ENCODE assay signal across 9 mouse cellular contexts in genomic region chr11:120316690-120317254, GRCm38 (mm10). TPM values are rescaled to one million over a fixed set of nuclear protein-coding genes. Genes with fewer than 3 reads are reported as not detected.
DNase-seq lines count a peak whose midpoint lies in the region; ATAC-seq and TF ChIP-seq lines count a peak whose summit lies in the region.
"Had no signal": no experiment of that assay in that cellular context is flagged by ENCODE, and none has a peak within 500 bp of the region (broad histone marks: within the 10 kb centered on the region; RNA-seq: fewer than 3 reads in every experiment).

No protein-coding gene starts in this region.

- no peak for TF ChIP-seq POLR2A in limb, embryonic 14.5 days (IDR thresholded peaks at IDR 0.05; ENCODE audit: borderline replicate concordance, extremely low read depth, insufficient read depth, insufficient read length)

- H3K4me2 ChIP-seq in hindbrain, embryonic 11.5 days (replicated peaks; ENCODE audit: low read depth, low read length), result peak overlapping the region; percentile 98
- peak overlapping the region; percentile 86 for H3K4me2 ChIP-seq in limb, embryonic 14.5 days (replicated peaks; ENCODE audit: low read depth, low read length, severe bottlenecking)
- H3K4me2 ChIP-seq in midbrain, embryonic 13.5 days (replicated peaks), result peak overlapping the region; percentile 89

- H3K4me3 ChIP-seq in brown adipose tissue, adult 24 weeks (ENCODE audit: insufficient read depth, low read depth, low read length), result peak overlapping the region; percentile 69
- peak overlapping the region; percentile 49 for H3K4me3 ChIP-seq in hindbrain, embryonic 11.5 days (ENCODE audit: low read depth, low read length)
- H3K4me3 ChIP-seq in limb, embryonic 14.5 days (replicated peaks; ENCODE audit: low read length), result peak overlapping the region; percentile 46
- H3K4me3 ChIP-seq in midbrain, embryonic 13.5 days (replicated peaks), result peak overlapping the region; percentile 52

- WGBS in hindbrain, embryonic 11.5 days, result 29% methylated on average over 13 of the region's 13 CpGs
- 22% methylated on average over 13 of the region's 13 CpGs for WGBS in limb, embryonic 14.5 days
- WGBS in midbrain, embryonic 13.5 days, result 34% methylated on average over 13 of the region's 13 CpGs

- ATAC-seq in hindbrain, embryonic 11.5 days (ENCODE audit: low FRiP score), result no peak
- ATAC-seq in limb, embryonic 14.5 days (ENCODE audit: low FRiP score, low read depth), result peak; percentile 13; the same call in 1 of the 2 replicates
- peak; percentile 9 for ATAC-seq in midbrain, embryonic 13.5 days
- no peak for ATAC-seq in activated CD4-positive, CD25-positive, alpha-beta regulatory T cell, adult 4 months

- H3K9ac ChIP-seq in hindbrain, embryonic 11.5 days (ENCODE audit: low read depth, low read length), result peak overlapping the region; percentile 91
- peak overlapping the region; percentile 71 for H3K9ac ChIP-seq in limb, embryonic 14.5 days (ENCODE audit: low read depth, low read length, severe bottlenecking)
- peak overlapping the region; percentile 86 for H3K9ac ChIP-seq in midbrain, embryonic 13.5 days (replicated peaks)

- peak; percentile 45 for DNase-seq in embryo, embryonic 10 days (ENCODE audit: low spot score)
- DNase-seq in embryo, embryonic 11 days, result no peak
- DNase-seq in hindbrain, embryonic 11.5 days (ENCODE audit: low spot score), result peak; percentile 12
- no peak for DNase-seq in limb, embryonic 14.5 days (ENCODE audit: low spot score)
- DNase-seq in layer of hippocampus, postnatal 14 days (ENCODE audit: low spot score in 2 of 2), result no peak

- H3K27ac ChIP-seq in brown adipose tissue, adult 24 weeks (replicated peaks; ENCODE audit: low read depth, low read length), result no peak overlapping the region; the same call in 1 of the 2 replicates
- peak overlapping the region; percentile 97 for H3K27ac ChIP-seq in hindbrain, embryonic 11.5 days (ENCODE audit: low read depth, low read length)
- H3K27ac ChIP-seq in limb, embryonic 14.5 days (replicated peaks; ENCODE audit: low read depth, low read length), result peak overlapping the region; percentile 93
- peak overlapping the region; percentile 99 for H3K27ac ChIP-seq in midbrain, embryonic 13.5 days

- H3K27me3 ChIP-seq in hindbrain, embryonic 11.5 days (ENCODE audit: control insufficient read depth, insufficient read depth, low read length), result no peaks in the 10 kb centered on the region
- no peaks in the 10 kb centered on the region for H3K27me3 ChIP-seq in limb, embryonic 14.5 days (ENCODE audit: control insufficient read depth, insufficient read depth, low read length)
- no peaks in the 10 kb centered on the region for H3K27me3 ChIP-seq in midbrain, embryonic 13.5 days

- H3K36me3 ChIP-seq in hindbrain, embryonic 11.5 days (ENCODE audit: control insufficient read depth, insufficient read depth, low read length), result no peaks in the 10 kb centered on the region
- H3K36me3 ChIP-seq in limb, embryonic 14.5 days (ENCODE audit: control insufficient read depth, insufficient read depth, low read length), result no peaks in the 10 kb centered on the region
- H3K36me3 ChIP-seq in midbrain, embryonic 13.5 days, result no peaks in the 10 kb centered on the region

- no peaks in the 10 kb centered on the region for H3K4me1 ChIP-seq in brown adipose tissue, adult 24 weeks (ENCODE audit: control insufficient read depth, insufficient read depth, insufficient read length, low read length)
- peaks cover 13% of the 10 kb centered on the region for H3K4me1 ChIP-seq in hindbrain, embryonic 11.5 days (replicated peaks; ENCODE audit: control insufficient read depth, insufficient read depth, low read length)
- peaks cover 13% of the 10 kb centered on the region for H3K4me1 ChIP-seq in limb, embryonic 14.5 days (ENCODE audit: control insufficient read depth, insufficient read depth, low read length)
- H3K4me1 ChIP-seq in midbrain, embryonic 13.5 days (replicated peaks), result peaks cover 35% of the 10 kb centered on the region

- H3K9me3 ChIP-seq in hindbrain, embryonic 11.5 days (ENCODE audit: control insufficient read depth, low read length), result no peaks in the 10 kb centered on the region
- no peaks in the 10 kb centered on the region for H3K9me3 ChIP-seq in limb, embryonic 14.5 days (ENCODE audit: control insufficient read depth, low read length)
- H3K9me3 ChIP-seq in midbrain, embryonic 13.5 days, result no peaks in the 10 kb centered on the region

RNA-seq across cellular contexts. Expression of gene Actg1, which starts 31.6 kb away (rescaled TPM):
- 325 and 418 TPM in 2 replicates for polyA plus RNA-seq in brown adipose tissue, adult 24 weeks (2012; ENCODE audit: insufficient read depth, insufficient read length, missing spikeins)
- polyA plus RNA-seq in hindbrain, embryonic 11.5 days (2014; fragmentation: Nextera tagmentation; extraction: Ambion mirVana), result 3,592 and 3,665 TPM in 2 replicates
- polyA plus RNA-seq in limb, embryonic 14.5 days (2012; rRNA removed), result 1,359 and 1,631 TPM in 2 replicates
- polyA plus RNA-seq in limb, embryonic 14.5 days (2014; fragmentation: Nextera tagmentation; extraction: Ambion mirVana), result 2,223 and 2,513 TPM in 2 replicates
- 3,928 and 4,113 TPM in 2 replicates for polyA plus RNA-seq in midbrain, embryonic 13.5 days (2015; fragmentation: Nextera tagmentation; extraction: Ambion mirVana)
- polyA plus RNA-seq in activated CD4-positive, CD25-positive, alpha-beta regulatory T cell, adult 4 months (2017; shearing (Covaris generic)), result 1,000 to 10,000 TPM; 2,904 to 3,852 TPM
- 1,000 to 10,000 TPM; 1,835 to 1,925 TPM for total RNA-seq in layer of hippocampus, postnatal 14 days (2021)

RNA-seq across cellular contexts. Expression of gene Fscn2, which starts 44.6 kb away (rescaled TPM):
- polyA plus RNA-seq in brown adipose tissue, adult 24 weeks (2012; ENCODE audit: insufficient read depth, insufficient read length, missing spikeins), result not detected in 2 replicates
- 1.1 and 1.5 TPM in 2 replicates for polyA plus RNA-seq in hindbrain, embryonic 11.5 days (2014; fragmentation: Nextera tagmentation; extraction: Ambion mirVana)
- polyA plus RNA-seq in limb, embryonic 14.5 days (2012; rRNA removed), result 0.32 and 0.36 TPM in 2 replicates
- 0.88 and 1.6 TPM in 2 replicates for polyA plus RNA-seq in limb, embryonic 14.5 days (2014; fragmentation: Nextera tagmentation; extraction: Ambion mirVana)
- 1.9 and 2.2 TPM in 2 replicates for polyA plus RNA-seq in midbrain, embryonic 13.5 days (2015; fragmentation: Nextera tagmentation; extraction: Ambion mirVana)
- 1 to 10 TPM in 1 of 2 experiments, under 1 TPM in 1; 0.47 to 1.1 TPM for polyA plus RNA-seq in activated CD4-positive, CD25-positive, alpha-beta regulatory T cell, adult 4 months (2017; shearing (Covaris generic))
- under 1 TPM; 0.48 to 0.67 TPM for total RNA-seq in layer of hippocampus, postnatal 14 days (2021)
- polyA plus RNA-seq: large intestine, adult 2 months had no signal

Comparison
In these comparisons a context has a peak if more than half of its experiments do, and no peak if none do; other contexts are left out.
1. DNase-seq: peak in embryo, embryonic 10 days (single experiment) and hindbrain, embryonic 11.5 days (single experiment); none in embryo, embryonic 11 days (single experiment), limb, embryonic 14.5 days (single experiment) and layer of hippocampus, postnatal 14 days (0 of 2).
2. ATAC-seq: peak in limb, embryonic 14.5 days (single experiment) and midbrain, embryonic 13.5 days (single experiment); none in hindbrain, embryonic 11.5 days (single experiment) and activated CD4-positive, CD25-positive, alpha-beta regulatory T cell, adult 4 months (single experiment).
3. Peak in every context shown above with its lines, with median percentiles within 50 percentile points of each other: H3K4me3 ChIP-seq, H3K4me2 ChIP-seq and H3K9ac ChIP-seq.